Mouse (Mus musculus): ENCODE measurements around the gene Msh3.

GRCm38 (mm10) chr13:92357644-92358043, 2.8 kb upstream of the Msh3 start:
- TF ChIP-seq CTCF (IDR thresholded peaks at IDR 0.05; ENCODE audit: low read depth) (peak; percentile 46), EP300 (IDR thresholded peaks at IDR 0.05; ENCODE audit: low read depth) (no peak)
